Mouse (Mus musculus) forebrain, embryonic 10.5 days (tissue): ENCODE measurements at regions not wholly inside any gene's neighbourhood (a gene's known extent, or its start where the extent isn't known, plus 50 kb on each side); places are given as distances from the start of the nearest gene placed in this dataset.

ENCODE experiments used
- DNase-seq: peaks from one replicate; pipeline ENCODE4 v3.0.0-alpha.2; 2017; ENCODE audit warnings: low spot score; ENCODE audit errors: extremely low spot score
- H3K27ac ChIP-seq: fragments of 300-500 bp; sonication (generic); 2 replicates; pipeline ENCODE4 v1.5.1; 2016; ENCODE audit warnings: mild to moderate bottlenecking
- H3K27me3 ChIP-seq: fragments of 300-500 bp; sonication (generic); 2 replicates; pipeline ENCODE4 v1.6.1; 2016; ENCODE audit warnings: mild to moderate bottlenecking; ENCODE audit not compliant: poor library complexity, severe bottlenecking
- H3K36me3 ChIP-seq: fragments of 300-500 bp; sonication (generic); replicated peaks from 2 replicates; pipeline ENCODE4 v1.6.1; 2016; ENCODE audit warnings: mild to moderate bottlenecking, moderate library complexity
- H3K4me1 ChIP-seq: fragments of 300-500 bp; sonication (generic); 2 replicates; pipeline ENCODE4 v1.6.1; 2016
- H3K4me3 ChIP-seq: fragments of 300-500 bp; sonication (generic); 2 replicates; pipeline ENCODE4 v1.5.1; 2016; ENCODE audit warnings: mild to moderate bottlenecking, moderate library complexity
- H3K9me3 ChIP-seq: fragments of 300-500 bp; sonication (generic); 2 replicates; pipeline ENCODE4 v1.6.1; 2016; ENCODE audit warnings: mild to moderate bottlenecking, moderate library complexity
- WGBS: fragments of 180-500 bp; shearing (Covaris S2); methylation state at CpG from one replicate; pipeline ENCODE4 v1.1.7; 2016; 5-methylcytosine and 5-hydroxymethylcytosine counted together

GRCm38 (mm10) chr19:37492572-37492971, 57.6 kb upstream of the Exoc6 start:
- Histone ChIP-seq H3K9me3 (peaks cover 5% of the 10 kb centered on the region; the same call in 1 of the 2 replicates), H3K4me3 (no peak overlapping the region), H3K27me3 (no peaks in the 10 kb centered on the region), H3K4me1 (peaks cover 6% of the 10 kb centered on the region), H3K36me3 (no peaks in the 10 kb centered on the region), H3K27ac (no peak overlapping the region)
- WGBS, result 50% methylated on average over 2 of the region's 2 CpGs
- DNase-seq, result no peak

- peaks cover 5% of the 10 kb centered on the region; the same call in 1 of the 2 replicates for H3K9me3 ChIP-seq
- H3K4me1 ChIP-seq, result peaks cover 6% of the 10 kb centered on the region
- no peak overlapping the region for H3K27ac ChIP-seq
- no peak overlapping the region for H3K4me3 ChIP-seq
- WGBS, result 77% methylated on average over 9 of the region's 9 CpGs
- no peak for DNase-seq
- no peaks in the 10 kb centered on the region for H3K27me3 ChIP-seq
- H3K36me3 ChIP-seq, result no peaks in the 10 kb centered on the region
These were observed 56.8 kb upstream of the Exoc6 start for GRCm38 (mm10) chr19:37493378-37493777.

- 0 out of 2 replicates have a peak overlapping the region, but pooled peaks have one; percentile 26 for H3K27ac ChIP-seq
- no peaks in the 10 kb centered on the region for H3K36me3 ChIP-seq
- H3K9me3 ChIP-seq, result peaks cover 5% of the 10 kb centered on the region; the same call in 1 of the 2 replicates
- 58% methylated on average over 10 of the region's 10 CpGs for WGBS
- no peaks in the 10 kb centered on the region for H3K27me3 ChIP-seq
- DNase-seq, result no peak
- H3K4me3 ChIP-seq, result no peak overlapping the region
- H3K4me1 ChIP-seq, result peaks cover 6% of the 10 kb centered on the region
These were observed 56.2 kb upstream of the Exoc6 start for GRCm38 (mm10) chr19:37493921-37494485.

- Histone ChIP-seq H3K27ac (0 out of 2 replicates have a peak overlapping the region, but pooled peaks have one; percentile 26), H3K4me1 (peaks cover 6% of the 10 kb centered on the region), H3K36me3 (no peaks in the 10 kb centered on the region), H3K27me3 (no peaks in the 10 kb centered on the region), H3K9me3 (peaks cover 5% of the 10 kb centered on the region; the same call in 1 of the 2 replicates), H3K4me3 (no peak overlapping the region)
- no peak for DNase-seq
- 85% methylated on average over 4 of the region's 4 CpGs for WGBS
These were observed 55.4 kb upstream of the Exoc6 start for GRCm38 (mm10) chr19:37494806-37495205.

- Histone ChIP-seq H3K4me1 (peaks cover 6% of the 10 kb centered on the region), H3K27ac (no peak overlapping the region), H3K36me3 (no peaks in the 10 kb centered on the region), H3K9me3 (peaks cover 5% of the 10 kb centered on the region; the same call in 1 of the 2 replicates), H3K27me3 (no peaks in the 10 kb centered on the region), H3K4me3 (no peak overlapping the region)
- no peak for DNase-seq
- WGBS, result 89% methylated on average over 22 of the region's 22 CpGs
These were observed 54.6 kb upstream of the Exoc6 start for GRCm38 (mm10) chr19:37495319-37496270.

GRCm38 (mm10) chr19:37496759-37497158, 53.5 kb upstream of the Exoc6 start:
- DNase-seq, result no peak
- H3K9me3 ChIP-seq, result peaks cover 5% of the 10 kb centered on the region; the same call in 1 of the 2 replicates

GRCm38 (mm10) chr19:37497161-37497560, 53.1 kb upstream of the Exoc6 start:
- DNase-seq, result no peak
- WGBS, result 97% methylated on average over 8 of the region's 8 CpGs
- H3K27ac ChIP-seq, result no peak overlapping the region
- no peak overlapping the region for H3K4me3 ChIP-seq
- peaks cover 6% of the 10 kb centered on the region for H3K4me1 ChIP-seq
- no peaks in the 10 kb centered on the region for H3K36me3 ChIP-seq
- peaks cover 5% of the 10 kb centered on the region; the same call in 1 of the 2 replicates for H3K9me3 ChIP-seq
- no peaks in the 10 kb centered on the region for H3K27me3 ChIP-seq

More at GRCm38 (mm10) chr19:37496759-37497158, 53.5 kb upstream of the Exoc6 start:
- 89% methylated on average over 8 of the region's 8 CpGs for WGBS
- no peaks in the 10 kb centered on the region for H3K36me3 ChIP-seq
- no peaks in the 10 kb centered on the region for H3K27me3 ChIP-seq
- peaks cover 6% of the 10 kb centered on the region for H3K4me1 ChIP-seq
- H3K4me3 ChIP-seq, result no peak overlapping the region
- no peak overlapping the region for H3K27ac ChIP-seq

GRCm38 (mm10) chr19:37498438-37498837, 51.8 kb upstream of the Exoc6 start:
- no peak for DNase-seq
- 89% methylated on average over 3 of the region's 3 CpGs for WGBS
- H3K27me3 ChIP-seq, result no peaks in the 10 kb centered on the region

More at GRCm38 (mm10) chr19:37498438-37498837, 51.8 kb upstream of the Exoc6 start:
- Histone ChIP-seq H3K9me3 (peaks cover 5% of the 10 kb centered on the region; the same call in 1 of the 2 replicates), H3K36me3 (no peaks in the 10 kb centered on the region), H3K27ac (no peak overlapping the region), H3K4me1 (peaks cover 6% of the 10 kb centered on the region), H3K4me3 (no peak overlapping the region)
